Mouse (Mus musculus) hematopoietic stem cell, adult 5-6 weeks (primary cell): ENCODE results near the gene Postn. TPM values are rescaled to one million over a fixed set of nuclear protein-coding genes. Genes with fewer than 3 reads are reported as not detected.

ENCODE experiments used
- ATAC-seq, 2 experiments: fragments of 125-278 bp in 1 of 2; replicated peaks in 1 of 2; 2 replicates each; pipeline ENCODE4 v1.8.0; 2016 to 2017; ENCODE audit warnings: inconsistent platforms in 2 of 2, mild to moderate bottlenecking in 2 of 2, moderate number of reproducible peaks in 2 of 2, low read depth in 1 of 2, moderate TSS enrichment in 1 of 2; ENCODE audit not compliant: low FRiP score in 2 of 2, poor library complexity in 2 of 2, severe bottlenecking in 2 of 2, insufficient read depth in 1 of 2, low TSS enrichment in 1 of 2
- total RNA-seq: library from RNA; stranded (forward); fragments of 172-1452, 232-1000 nt; gene quantifications from 2 replicates; pipeline ENCODE4 v1.2.3, GENCODE M21; 2017

Gene Postn
- total RNA-seq, 1 experiment from 2014 or later, result 11.6 TPM

- no peak for ATAC-seq
These were observed 52.1 kb downstream of the Postn start for GRCm38 (mm10) chr3:54412885-54413583.

GRCm38 (mm10) chr3:54413584-54413897 is 52.6 kb downstream of the Postn start:
- ATAC-seq, result no peak

- ATAC-seq, result no peak
These were observed 53.5 kb downstream of the Postn start for GRCm38 (mm10) chr3:54414386-54414785.

GRCm38 (mm10) chr3:54417833-54418386 is 57.0 kb downstream of the Postn start:
- no peak for ATAC-seq

- ATAC-seq, result no peak
These were observed 59.5 kb downstream of the Postn start for GRCm38 (mm10) chr3:54420189-54420928.

GRCm38 (mm10) chr3:54420983-54421382 is 60.1 kb downstream of the Postn start:
- no peak for ATAC-seq

GRCm38 (mm10) chr3:54421666-54422065 is 60.8 kb downstream of the Postn start:
- no peak for ATAC-seq

- no peak for ATAC-seq
These were observed 63.2 kb downstream of the Postn start for GRCm38 (mm10) chr3:54424146-54424545.

- no peak for ATAC-seq
These were observed 70.8 kb downstream of the Postn start for GRCm38 (mm10) chr3:54431663-54432062.

- ATAC-seq, result no peak
These were observed 71.3 kb downstream of the Postn start for GRCm38 (mm10) chr3:54432167-54432566.

- no peak for ATAC-seq
These were observed 71.7 kb downstream of the Postn start for GRCm38 (mm10) chr3:54432605-54433004.

- no peak for ATAC-seq
These were observed 73.7 kb downstream of the Postn start for GRCm38 (mm10) chr3:54434571-54434970.

GRCm38 (mm10) chr3:54436373-54436964 is 75.6 kb downstream of the Postn start:
- 0 out of 4 replicates have a peak, but pooled peaks of 1 of the 2 experiments have one; percentile 37 for ATAC-seq

Other genes with a start within 250 kb of the Postn start
- not detected in 2 replicates for gene Trpc4, start 205.1 kb upstream of the Postn start, total RNA-seq